Mouse (Mus musculus) forebrain, embryonic 14.5 days (tissue): Measurements from ENCODE around the gene Gm11037. TPM values are rescaled to one million over a fixed set of nuclear protein-coding genes. Genes with fewer than 3 reads are reported as not detected.

ENCODE experiments used
- ATAC-seq: fragments of 200-750 bp; cut with Nextera tagmentation; 2 replicates; pipeline ENCODE4 v1.8.0; 2017; ENCODE audit warnings: mild to moderate bottlenecking, moderate library complexity
- DNase-seq: peaks from one replicate; pipeline ENCODE4 v3.0.0-alpha.2; 2015; ENCODE audit warnings: low spot score
- H3K27ac ChIP-seq: fragments of 300-500 bp; sonication (generic); 2 replicates; pipeline ENCODE4 v1.5.1; 2014; ENCODE audit warnings: low read depth, mild to moderate bottlenecking, control low read depth, low read length, moderate library complexity
- H3K27me3 ChIP-seq: fragments of 300-500 bp; sonication (generic); replicated peaks from 2 replicates; pipeline ENCODE4 v1.6.1; 2014; ENCODE audit warnings: low read length, control low read depth, mixed read lengths; ENCODE audit not compliant: control insufficient read depth, insufficient read depth
- H3K36me3 ChIP-seq: fragments of 300-500 bp; sonication (generic); 2 replicates; pipeline ENCODE4 v1.6.1; 2014; ENCODE audit warnings: low read length, control low read depth; ENCODE audit not compliant: control insufficient read depth, insufficient read depth
- H3K4me1 ChIP-seq: fragments of 300-500 bp; sonication (generic); 2 replicates; pipeline ENCODE4 v1.6.1; 2014; ENCODE audit warnings: antibody characterized with exemption, low read length, control low read depth; ENCODE audit not compliant: control insufficient read depth, insufficient read depth
- H3K4me2 ChIP-seq: fragments of 300-500 bp; sonication (generic); 2 replicates; pipeline ENCODE4 v1.6.1; 2014; ENCODE audit warnings: mild to moderate bottlenecking, control low read depth, low read length
- H3K4me3 ChIP-seq: fragments of 300-500 bp; sonication (generic); 2 replicates; pipeline ENCODE4 v1.5.1; 2014; ENCODE audit warnings: low read depth, low read length, control low read depth
- H3K9ac ChIP-seq: fragments of 300-500 bp; sonication (generic); 2 replicates; pipeline ENCODE4 v1.6.1; 2014; ENCODE audit warnings: mild to moderate bottlenecking, low read length, control low read depth, moderate library complexity
- H3K9me3 ChIP-seq: fragments of 300-500 bp; sonication (generic); replicated peaks from 2 replicates; pipeline ENCODE4 v1.6.1; 2016; ENCODE audit warnings: low read length, control low read depth, mixed read lengths; ENCODE audit not compliant: control insufficient read depth
- WGBS: fragments of 180-500 bp; shearing (Covaris S2); extraction: QIAGEN DNeasy Blood & Tissue Kit; methylation state at CpG from one replicate; pipeline ENCODE4 v1.1.7; 2014; 5-methylcytosine and 5-hydroxymethylcytosine counted together
- polyA plus RNA-seq: library from polyadenylated mRNA; unstranded; fragments of >200 nt; fragmentation: Nextera tagmentation; extraction: Ambion mirVana; gene quantifications from 2 replicates; pipeline ENCODE4 v1.2.1, GENCODE M21; 2014

The Gm11037 gene
- polyA plus RNA-seq, 1 experiment from 2014 or later, result not detected

- H3K27me3 ChIP-seq, result peaks cover 12% of the 10 kb centered on the region
- no peak overlapping the region; the same call in 1 of the 2 replicates for H3K9ac ChIP-seq
- no peak overlapping the region for H3K4me2 ChIP-seq
- WGBS, result 27% methylated on average over 9 of the region's 9 CpGs
- H3K27ac ChIP-seq, result no peak overlapping the region
- no peak overlapping the region for H3K4me3 ChIP-seq
- peaks cover 12% of the 10 kb centered on the region; the same call in 1 of the 2 replicates for H3K4me1 ChIP-seq
- ATAC-seq (no peak), DNase-seq (no peak)
- H3K9me3 ChIP-seq, result no peaks in the 10 kb centered on the region
- peaks cover 7% of the 10 kb centered on the region; the same call in 1 of the 2 replicates for H3K36me3 ChIP-seq
Observed at GRCm38 (mm10) chr2:131170936-131171335, 37.6 kb downstream of the Gm11037 start.

- ATAC-seq (no peak), DNase-seq (no peak)
- Histone ChIP-seq H3K9ac (no peak overlapping the region; the same call in 1 of the 2 replicates), H3K27ac (no peak overlapping the region), H3K4me1 (peaks cover 15% of the 10 kb centered on the region), H3K4me3 (no peak overlapping the region), H3K9me3 (no peaks in the 10 kb centered on the region), H3K4me2 (no peak overlapping the region), H3K36me3 (peaks cover 9% of the 10 kb centered on the region), H3K27me3 (peaks cover 12% of the 10 kb centered on the region)
- WGBS, result 10% methylated on average over 43 of the region's 43 CpGs
Observed at GRCm38 (mm10) chr2:131171401-131172104, 38.3 kb downstream of the Gm11037 start.

DNA sequence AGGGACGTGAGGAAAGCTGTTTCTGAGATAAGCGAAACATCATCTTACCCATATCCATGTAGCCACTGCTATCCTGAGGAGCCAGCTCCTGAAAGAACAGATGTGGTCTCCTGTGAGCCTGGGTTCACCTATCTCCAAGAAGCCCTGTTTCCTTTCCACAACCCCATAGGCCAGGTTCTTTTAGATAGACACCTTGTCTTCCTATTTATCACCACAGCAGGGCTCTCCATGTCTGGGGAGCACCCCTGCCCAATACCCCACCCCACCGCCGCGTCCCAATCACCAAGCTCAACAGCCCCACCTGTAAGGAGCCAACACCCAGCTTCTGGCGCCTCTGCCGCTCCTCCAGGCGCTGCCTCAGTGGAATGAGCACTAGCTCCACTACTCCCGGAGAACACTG is 39.0 kb downstream of the Gm11037 start:
- peaks cover 12% of the 10 kb centered on the region for H3K27me3 ChIP-seq

GRCm38 (mm10) chr2:131174700-131175099 is 41.4 kb downstream of the Gm11037 start:
- no peaks in the 10 kb centered on the region for H3K9me3 ChIP-seq
- peaks cover 12% of the 10 kb centered on the region for H3K27me3 ChIP-seq
- 8% methylated on average over 11 of the region's 11 CpGs for WGBS
- H3K9ac ChIP-seq, result 0 out of 2 replicates have a peak overlapping the region, but pooled peaks have one; percentile 17
- no peak overlapping the region for H3K27ac ChIP-seq
- DNase-seq, result peak; percentile 96
- ATAC-seq, result peak; percentile 69
- H3K4me2 ChIP-seq, result peak overlapping the region; percentile 75
- H3K36me3 ChIP-seq, result peaks cover 17% of the 10 kb centered on the region
- peaks cover 36% of the 10 kb centered on the region for H3K4me1 ChIP-seq
- H3K4me3 ChIP-seq, result peak overlapping the region; percentile 35

More for the DNA sequence above, 39.0 kb downstream of the Gm11037 start:
- no peak overlapping the region for H3K27ac ChIP-seq
- H3K4me2 ChIP-seq, result no peak overlapping the region
- no peaks in the 10 kb centered on the region for H3K9me3 ChIP-seq
- DNase-seq (no peak), ATAC-seq (no peak)
- H3K4me1 ChIP-seq, result peaks cover 23% of the 10 kb centered on the region
- H3K9ac ChIP-seq, result no peak overlapping the region
- peaks cover 17% of the 10 kb centered on the region for H3K36me3 ChIP-seq
- WGBS, result 46% methylated on average over 9 of the region's 9 CpGs
- no peak overlapping the region for H3K4me3 ChIP-seq

DNA sequence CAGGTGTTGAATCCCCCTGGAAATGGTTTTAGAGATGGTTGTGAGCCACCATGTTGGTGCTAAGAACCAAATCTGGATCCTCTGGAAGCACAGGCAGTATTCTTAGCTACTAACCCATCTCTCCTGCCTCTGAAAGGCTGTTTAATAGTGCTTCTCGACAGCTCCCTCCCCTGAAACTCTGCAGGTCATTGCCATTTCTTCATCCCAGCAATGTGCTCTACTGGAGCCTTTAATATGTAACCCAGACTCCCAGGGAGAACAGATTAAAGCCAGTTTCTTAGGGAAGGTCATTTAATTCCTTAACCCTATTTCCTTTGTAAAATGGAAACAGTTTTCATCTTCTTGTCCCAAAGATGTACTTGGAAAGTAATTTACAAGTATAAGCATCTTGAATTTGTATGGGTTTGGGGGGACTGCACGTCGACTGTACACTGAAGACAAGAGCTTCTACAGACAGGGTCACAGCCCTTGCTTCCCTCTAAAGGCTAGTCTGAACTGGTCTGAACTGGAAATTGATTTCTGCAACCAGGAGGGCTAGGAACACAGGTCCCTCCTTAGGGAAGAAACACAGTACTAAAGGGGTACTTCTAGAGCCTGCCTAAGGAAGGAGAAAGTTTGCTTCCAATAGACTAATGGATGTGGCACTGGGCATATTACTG is 42.1 kb downstream of the Gm11037 start:
- Histone ChIP-seq H3K4me3 (no peak overlapping the region), H3K36me3 (peaks cover 17% of the 10 kb centered on the region), H3K9me3 (no peaks in the 10 kb centered on the region), H3K4me2 (no peak overlapping the region), H3K9ac (no peak overlapping the region), H3K4me1 (peaks cover 36% of the 10 kb centered on the region), H3K27me3 (peaks cover 12% of the 10 kb centered on the region), H3K27ac (no peak overlapping the region)
- WGBS, result 69% methylated on average over 3 of the region's 3 CpGs
- ATAC-seq (no peak), DNase-seq (no peak)

GRCm38 (mm10) chr2:131175945-131176309 is 42.6 kb downstream of the Gm11037 start:
- no peak overlapping the region for H3K9ac ChIP-seq
- H3K36me3 ChIP-seq, result peaks cover 14% of the 10 kb centered on the region
- 88% methylated on average over 1 of the region's 1 CpGs for WGBS
- no peak for DNase-seq
- H3K27me3 ChIP-seq, result peaks cover 12% of the 10 kb centered on the region
- peaks cover 36% of the 10 kb centered on the region for H3K4me1 ChIP-seq
- H3K27ac ChIP-seq, result no peak overlapping the region
- no peak for ATAC-seq
- no peak overlapping the region for H3K4me2 ChIP-seq
- no peaks in the 10 kb centered on the region for H3K9me3 ChIP-seq
- no peak overlapping the region for H3K4me3 ChIP-seq

DNA sequence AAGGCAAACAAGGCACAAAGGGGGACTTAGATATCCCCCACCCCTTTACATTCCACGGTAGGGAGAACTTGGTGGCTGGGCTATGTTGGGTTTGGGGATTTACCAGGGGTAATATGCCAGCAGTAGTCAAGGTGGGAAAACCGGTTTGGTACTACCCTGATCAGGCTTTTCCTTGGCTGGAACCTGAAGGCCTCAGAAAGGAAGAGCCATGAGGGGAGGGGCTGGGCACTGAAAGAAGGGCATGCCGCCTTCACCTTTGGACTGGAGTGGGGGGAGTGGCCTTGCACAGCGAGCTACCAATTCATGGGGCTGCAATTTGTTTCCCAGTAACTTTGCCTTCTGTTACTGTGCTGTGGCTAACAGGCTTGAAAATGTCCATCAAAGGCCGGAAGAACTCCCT is 43.2 kb downstream of the Gm11037 start:
- H3K4me1 ChIP-seq, result peaks cover 36% of the 10 kb centered on the region
- peaks cover 14% of the 10 kb centered on the region for H3K36me3 ChIP-seq
- H3K27ac ChIP-seq, result no peak overlapping the region
- ATAC-seq, result no peak
- WGBS, result 67% methylated on average over 5 of the region's 5 CpGs
- H3K9ac ChIP-seq, result no peak overlapping the region; the same call in 1 of the 2 replicates
- peaks cover 11% of the 10 kb centered on the region for H3K27me3 ChIP-seq
- H3K9me3 ChIP-seq, result no peaks in the 10 kb centered on the region
- no peak for DNase-seq
- 0 out of 2 replicates have a peak overlapping the region, but pooled peaks have one; percentile 10 for H3K4me3 ChIP-seq
- H3K4me2 ChIP-seq, result peak overlapping the region; percentile 69; the same call in 1 of the 2 replicates

GRCm38 (mm10) chr2:131177932-131178331 is 44.6 kb downstream of the Gm11037 start:
- 88% methylated on average over 9 of the region's 9 CpGs for WGBS
- Histone ChIP-seq H3K27ac (no peak overlapping the region), H3K4me3 (peak overlapping the region; percentile 91), H3K4me2 (peak overlapping the region; percentile 69), H3K9me3 (no peaks in the 10 kb centered on the region), H3K36me3 (peaks cover 11% of the 10 kb centered on the region), H3K9ac (peak overlapping the region; percentile 51), H3K27me3 (no peaks in the 10 kb centered on the region), H3K4me1 (peaks cover 36% of the 10 kb centered on the region)
- DNase-seq (no peak), ATAC-seq (no peak)

- H3K27ac ChIP-seq, result peak overlapping the region; percentile 96
- peak overlapping the region; percentile 96 for H3K9ac ChIP-seq
- no peaks in the 10 kb centered on the region for H3K27me3 ChIP-seq
- peaks cover 11% of the 10 kb centered on the region for H3K36me3 ChIP-seq
- DNase-seq (peak; percentile 32), ATAC-seq (0 out of 2 replicates have a peak, but pooled peaks have one; percentile 1)
- no peaks in the 10 kb centered on the region for H3K9me3 ChIP-seq
- H3K4me2 ChIP-seq, result peak overlapping the region; percentile 69
- peaks cover 36% of the 10 kb centered on the region for H3K4me1 ChIP-seq
- WGBS, result 24% methylated on average over 26 of the region's 26 CpGs
- H3K4me3 ChIP-seq, result peak overlapping the region; percentile 91
Observed at GRCm38 (mm10) chr2:131178828-131179245, 45.5 kb downstream of the Gm11037 start.
